Mouse (Mus musculus): ENCODE measurements around the gene Ccnjl. TPM values are rescaled to one million over a fixed set of nuclear protein-coding genes. Genes with fewer than 3 reads are reported as not detected.
A peak's percentile ranks its signal among the peaks of the same experiment; 100 is the strongest.

Ccnjl gene
- polyA plus RNA-seq, 1 experiment from 2014 or later: 2.2 TPM

DNA sequence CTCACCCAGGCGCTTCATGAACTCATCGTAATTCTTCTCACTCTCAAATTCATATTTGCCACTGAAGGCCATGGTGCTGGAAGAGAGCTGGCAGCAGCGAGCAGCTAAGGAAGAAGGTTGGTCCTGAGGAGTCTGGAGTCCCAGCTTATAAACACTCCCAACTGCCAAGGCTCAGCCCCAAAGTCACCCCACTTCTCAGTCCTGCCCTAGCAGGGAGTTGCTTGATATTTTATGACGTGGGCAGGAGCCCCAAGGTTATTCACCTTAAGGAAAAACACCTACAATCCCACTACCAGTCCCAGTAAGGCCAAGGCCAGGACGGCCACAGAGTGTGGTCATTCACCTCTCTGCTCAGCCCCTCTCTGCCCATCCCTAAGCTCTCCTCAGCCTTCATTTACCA lies 72.9 kb downstream of the Ccnjl start, which contains the start of gene Fabp6:
Fabp6 (minus strand) TSS at position 101 of the 400 bp plus-strand sequence.
- 59% methylated on average over 5 of the region's 5 CpGs for WGBS (ENCODE audit: insufficient replicate concordance)
- no peak within 1 kb of the TSS for H3K4me3 ChIP-seq (ENCODE audit: low read depth, low read length)
- ATAC-seq (ENCODE audit: low read depth): no peak
- no peaks in the 10 kb centered on the region for H3K36me3 ChIP-seq (ENCODE audit: control insufficient read depth, insufficient read depth)
- no peaks in the 10 kb centered on the region for H3K4me1 ChIP-seq (ENCODE audit: control insufficient read depth, low read depth, low read length)
- no peaks in the 10 kb centered on the region for H3K27me3 ChIP-seq (ENCODE audit: control insufficient read depth, insufficient read depth, low read depth, low read length)
- H3K4me2 ChIP-seq (ENCODE audit: low read depth, low read length): no peak within 1 kb of the TSS
- H3K27ac ChIP-seq (ENCODE audit: low read length): no peak within 1 kb of the TSS
- no peak within 1 kb of the TSS for H3K9ac ChIP-seq (ENCODE audit: low read depth, low read length)
- H3K9me3 ChIP-seq (replicated peaks; ENCODE audit: control insufficient read depth, low read length): no peaks in the 10 kb centered on the region

DNA sequence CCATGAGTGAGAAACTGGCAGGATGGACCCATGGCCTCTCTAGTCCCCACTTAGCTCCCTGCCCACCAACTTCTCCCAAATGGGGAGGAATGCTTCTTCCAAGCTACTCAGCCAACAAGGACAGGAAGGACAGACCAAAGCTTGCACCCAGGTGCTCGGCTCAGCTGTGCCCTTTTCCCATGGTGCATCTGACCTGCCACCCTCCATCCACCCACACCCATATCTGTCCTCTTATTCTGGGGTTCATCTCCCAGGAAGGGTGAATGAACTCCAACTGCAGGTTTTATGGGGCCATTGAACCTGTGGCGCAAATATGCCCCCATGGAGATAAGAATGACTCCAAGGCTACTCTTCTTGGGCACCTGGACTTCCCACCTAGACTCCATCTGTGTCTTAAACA lies 75.6 kb downstream of the Ccnjl start:
- 66% methylated on average over 2 of the region's 2 CpGs for WGBS (ENCODE audit: insufficient replicate concordance)
- Histone ChIP-seq H3K4me3 (ENCODE audit: low read depth, low read length) (no peak overlapping the region), H3K4me2 (ENCODE audit: low read depth, low read length) (no peak overlapping the region), H3K36me3 (ENCODE audit: control insufficient read depth, insufficient read depth) (no peaks in the 10 kb centered on the region), H3K9ac (ENCODE audit: low read depth, low read length) (no peak overlapping the region), H3K27ac (ENCODE audit: low read length) (no peak overlapping the region), H3K9me3 (replicated peaks; ENCODE audit: control insufficient read depth, low read length) (no peaks in the 10 kb centered on the region), H3K27me3 (ENCODE audit: control insufficient read depth, insufficient read depth, low read depth, low read length) (no peaks in the 10 kb centered on the region), H3K4me1 (ENCODE audit: control insufficient read depth, low read depth, low read length) (no peaks in the 10 kb centered on the region)
- ATAC-seq (ENCODE audit: low read depth): no peak

DNA sequence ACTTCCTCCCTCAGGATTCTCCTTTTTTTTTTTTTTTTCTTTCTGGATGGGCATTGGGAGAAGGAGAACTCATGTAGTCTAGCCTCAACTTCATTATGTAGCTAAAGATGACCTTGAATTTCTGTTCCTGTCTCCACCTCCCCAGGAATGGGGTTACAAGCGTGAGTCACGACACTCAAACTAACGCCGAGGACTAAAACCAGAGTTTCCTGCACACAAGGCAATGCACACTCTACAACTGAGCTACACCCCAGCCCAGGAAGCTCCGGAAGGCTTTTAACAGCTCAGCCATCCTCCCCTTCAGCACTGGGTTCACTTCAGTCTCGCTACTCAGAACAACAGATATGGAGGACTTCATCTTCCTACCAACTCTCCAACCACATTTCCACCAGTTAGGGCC lies 76.3 kb downstream of the Ccnjl start:
- H3K4me3 ChIP-seq (ENCODE audit: low read depth, low read length): no peak overlapping the region
- H3K9me3 ChIP-seq (replicated peaks; ENCODE audit: control insufficient read depth, low read length): no peaks in the 10 kb centered on the region
- no peak overlapping the region for H3K4me2 ChIP-seq (ENCODE audit: low read depth, low read length)
- WGBS (ENCODE audit: insufficient replicate concordance): 51% methylated on average over 6 of the region's 6 CpGs
- H3K4me1 ChIP-seq (ENCODE audit: control insufficient read depth, low read depth, low read length): no peaks in the 10 kb centered on the region
- no peaks in the 10 kb centered on the region for H3K27me3 ChIP-seq (ENCODE audit: control insufficient read depth, insufficient read depth, low read depth, low read length)
- ATAC-seq (ENCODE audit: low read depth): no peak
- no peak overlapping the region for H3K9ac ChIP-seq (ENCODE audit: low read depth, low read length)
- no peak overlapping the region for H3K27ac ChIP-seq (ENCODE audit: low read length)
- H3K36me3 ChIP-seq (ENCODE audit: control insufficient read depth, insufficient read depth): no peaks in the 10 kb centered on the region

DNA sequence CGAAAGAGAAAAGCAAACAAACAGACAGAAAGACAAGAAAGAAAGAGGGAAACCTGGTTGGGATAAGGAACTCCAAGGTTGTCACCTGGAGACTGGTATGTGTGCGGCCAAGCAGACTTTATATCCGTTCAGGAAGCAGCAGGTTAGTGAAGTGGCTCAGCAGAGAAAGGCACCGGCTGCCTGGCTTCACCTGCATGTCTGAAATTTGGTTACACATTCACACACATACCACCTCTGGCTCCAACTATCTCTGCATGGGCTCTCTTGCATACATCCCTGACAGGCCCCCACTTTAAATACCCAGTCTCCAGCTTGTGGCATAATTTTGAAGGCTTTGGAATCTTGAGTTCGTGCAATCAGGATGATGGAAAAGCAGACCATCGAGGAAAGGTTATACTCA lies 77.3 kb downstream of the Ccnjl start:
- no peaks in the 10 kb centered on the region for H3K9me3 ChIP-seq (replicated peaks; ENCODE audit: control insufficient read depth, low read length)
- no peak overlapping the region for H3K27ac ChIP-seq (ENCODE audit: low read length)
- no peak overlapping the region for H3K4me2 ChIP-seq (ENCODE audit: low read depth, low read length)
- H3K9ac ChIP-seq (ENCODE audit: low read depth, low read length): no peak overlapping the region
- 64% methylated on average over 6 of the region's 6 CpGs for WGBS (ENCODE audit: insufficient replicate concordance)
- H3K4me1 ChIP-seq (ENCODE audit: control insufficient read depth, low read depth, low read length): no peaks in the 10 kb centered on the region
- no peaks in the 10 kb centered on the region for H3K36me3 ChIP-seq (ENCODE audit: control insufficient read depth, insufficient read depth)
- no peak for ATAC-seq (ENCODE audit: low read depth)
- no peak overlapping the region for H3K4me3 ChIP-seq (ENCODE audit: low read depth, low read length)
- no peaks in the 10 kb centered on the region for H3K27me3 ChIP-seq (ENCODE audit: control insufficient read depth, insufficient read depth, low read depth, low read length)

DNA sequence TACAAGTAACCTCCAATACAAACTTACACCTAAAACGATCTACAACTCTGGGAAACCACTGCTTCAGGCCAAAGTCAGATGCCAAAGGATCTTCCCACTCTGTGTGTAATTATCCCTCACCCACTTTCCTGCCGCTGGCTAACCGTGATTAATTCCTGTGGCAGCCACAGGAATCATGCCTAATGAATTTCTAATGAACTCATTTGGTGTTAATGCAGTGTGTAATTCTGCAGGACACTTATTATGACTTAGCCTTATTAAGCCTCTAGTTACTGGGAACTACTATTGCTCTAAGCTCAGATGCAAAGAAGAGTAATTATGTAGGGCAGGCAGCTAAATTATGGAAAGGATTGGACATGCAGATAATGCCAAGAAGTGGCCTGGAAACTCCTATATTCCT lies 79.9 kb downstream of the Ccnjl start:
- Histone ChIP-seq H3K9me3 (replicated peaks; ENCODE audit: control insufficient read depth, low read length) (no peaks in the 10 kb centered on the region), H3K27me3 (ENCODE audit: control insufficient read depth, insufficient read depth, low read depth, low read length) (no peaks in the 10 kb centered on the region), H3K36me3 (ENCODE audit: control insufficient read depth, insufficient read depth) (no peaks in the 10 kb centered on the region), H3K4me3 (ENCODE audit: low read depth, low read length) (no peak overlapping the region), H3K9ac (ENCODE audit: low read depth, low read length) (no peak overlapping the region), H3K4me2 (ENCODE audit: low read depth, low read length) (no peak overlapping the region), H3K4me1 (ENCODE audit: control insufficient read depth, low read depth, low read length) (no peaks in the 10 kb centered on the region), H3K27ac (ENCODE audit: low read length) (no peak overlapping the region)
- WGBS (ENCODE audit: insufficient replicate concordance): 60% methylated on average over 3 of the region's 3 CpGs
- no peak for ATAC-seq (ENCODE audit: low read depth)

DNA sequence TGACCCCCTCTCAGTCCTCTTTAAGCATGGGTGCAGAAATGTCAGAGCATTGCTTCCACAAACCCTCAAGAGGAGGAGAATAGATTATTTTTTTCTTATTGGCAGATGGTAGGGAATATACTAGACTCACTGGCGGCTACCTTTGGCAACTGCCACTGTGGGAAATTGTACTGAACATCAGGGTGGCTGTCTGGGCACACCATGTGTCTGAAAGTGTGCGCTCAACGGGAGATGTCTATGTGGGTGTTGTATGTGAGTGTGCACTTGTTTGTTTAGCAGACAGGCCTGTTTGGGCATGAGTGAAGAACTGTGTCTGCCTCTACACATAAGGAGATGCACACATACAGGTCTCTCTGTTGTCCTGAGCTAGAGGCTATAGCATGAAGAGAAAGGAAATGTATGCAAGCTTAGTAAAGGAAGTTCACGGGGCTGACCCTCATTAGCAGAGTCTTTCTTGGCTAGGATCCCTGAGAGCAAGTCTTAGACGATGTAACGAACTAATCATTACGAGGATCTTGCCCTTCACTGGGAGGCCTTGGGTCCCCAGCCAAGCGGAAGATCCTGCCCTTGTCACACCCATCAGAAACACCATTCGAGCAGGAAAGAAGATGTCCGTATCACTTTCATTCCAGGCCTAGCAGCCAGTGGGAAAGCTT lies 81.5 kb downstream of the Ccnjl start:
- no peaks in the 10 kb centered on the region for H3K27me3 ChIP-seq (ENCODE audit: control insufficient read depth, insufficient read depth, low read depth, low read length)
- WGBS (ENCODE audit: insufficient replicate concordance): 65% methylated on average over 10 of the region's 10 CpGs
- no peak for ATAC-seq (ENCODE audit: low read depth)
- no peaks in the 10 kb centered on the region for H3K36me3 ChIP-seq (ENCODE audit: control insufficient read depth, insufficient read depth)
- no peaks in the 10 kb centered on the region for H3K4me1 ChIP-seq (ENCODE audit: control insufficient read depth, low read depth, low read length)
- no peaks in the 10 kb centered on the region for H3K9me3 ChIP-seq (replicated peaks; ENCODE audit: control insufficient read depth, low read length)
- H3K4me3 ChIP-seq (ENCODE audit: low read depth, low read length): no peak overlapping the region
- H3K9ac ChIP-seq (ENCODE audit: low read depth, low read length): no peak overlapping the region
- H3K4me2 ChIP-seq (ENCODE audit: low read depth, low read length): no peak overlapping the region
- H3K27ac ChIP-seq (ENCODE audit: low read length): no peak overlapping the region

DNA sequence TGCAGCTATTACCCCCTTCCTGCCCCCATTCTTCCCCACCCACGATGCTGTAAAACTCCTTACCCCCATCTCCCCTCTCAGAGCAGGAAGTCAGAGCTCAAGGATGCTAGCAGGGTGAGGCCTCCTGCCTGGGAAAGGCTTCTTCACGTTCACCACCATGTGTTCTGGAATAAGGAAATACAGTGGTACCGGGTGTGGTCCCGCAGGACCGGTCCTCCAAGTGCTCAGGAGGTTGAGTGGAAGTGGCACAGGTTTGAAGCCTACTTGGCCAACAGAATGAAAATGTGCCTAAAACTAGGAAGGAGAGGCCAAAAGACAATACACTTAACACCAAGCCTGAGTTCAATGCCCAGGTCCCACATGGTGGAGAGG lies 82.1 kb downstream of the Ccnjl start:
- Histone ChIP-seq H3K4me1 (ENCODE audit: control insufficient read depth, low read depth, low read length) (no peaks in the 10 kb centered on the region), H3K4me2 (ENCODE audit: low read depth, low read length) (no peak overlapping the region), H3K4me3 (ENCODE audit: low read depth, low read length) (no peak overlapping the region), H3K36me3 (ENCODE audit: control insufficient read depth, insufficient read depth) (no peaks in the 10 kb centered on the region), H3K9me3 (replicated peaks; ENCODE audit: control insufficient read depth, low read length) (no peaks in the 10 kb centered on the region), H3K9ac (ENCODE audit: low read depth, low read length) (no peak overlapping the region), H3K27ac (ENCODE audit: low read length) (no peak overlapping the region), H3K27me3 (ENCODE audit: control insufficient read depth, insufficient read depth, low read depth, low read length) (no peaks in the 10 kb centered on the region)
- no peak for ATAC-seq (ENCODE audit: low read depth)
- WGBS (ENCODE audit: insufficient replicate concordance): 59% methylated on average over 5 of the region's 5 CpGs

DNA sequence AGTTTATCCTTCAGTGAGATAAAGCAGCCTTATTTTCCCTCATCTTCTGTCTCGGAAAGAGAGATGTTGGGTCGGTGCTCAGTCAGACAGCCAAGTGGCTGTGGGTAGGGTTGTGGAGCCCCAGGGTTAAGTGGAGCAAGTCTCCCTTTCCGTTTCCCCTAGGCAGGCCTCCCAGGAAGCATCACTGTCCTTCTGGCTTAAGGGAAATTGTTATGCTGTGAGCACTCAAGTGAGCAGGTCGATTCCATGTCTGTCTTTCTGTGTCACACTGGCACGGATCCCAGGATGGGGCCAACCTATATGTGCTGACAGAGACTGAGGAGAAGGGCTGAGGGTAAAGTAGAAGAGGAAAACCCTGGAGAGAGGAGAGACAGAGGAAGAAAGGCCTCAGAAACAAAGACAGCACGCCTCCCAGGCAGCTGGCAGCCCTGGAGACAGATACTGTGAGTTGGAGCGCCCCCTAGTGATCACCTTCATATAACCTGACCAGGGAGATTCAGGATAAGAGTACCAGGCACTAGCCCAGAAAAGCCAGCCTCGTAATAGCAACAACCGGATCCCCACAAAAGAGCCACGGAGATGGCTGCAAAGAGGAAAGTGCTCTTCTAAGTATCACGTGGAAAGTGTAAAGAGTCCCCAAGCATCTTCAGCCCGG lies 84.4 kb downstream of the Ccnjl start:
- Histone ChIP-seq H3K27ac (ENCODE audit: low read length) (no peak overlapping the region), H3K27me3 (ENCODE audit: control insufficient read depth, insufficient read depth, low read depth, low read length) (no peaks in the 10 kb centered on the region), H3K4me1 (ENCODE audit: control insufficient read depth, low read depth, low read length) (no peaks in the 10 kb centered on the region), H3K9ac (ENCODE audit: low read depth, low read length) (no peak overlapping the region), H3K4me2 (ENCODE audit: low read depth, low read length) (no peak overlapping the region), H3K9me3 (replicated peaks; ENCODE audit: control insufficient read depth, low read length) (no peaks in the 10 kb centered on the region), H3K4me3 (ENCODE audit: low read depth, low read length) (no peak overlapping the region), H3K36me3 (ENCODE audit: control insufficient read depth, insufficient read depth) (no peaks in the 10 kb centered on the region)
- 28% methylated on average over 12 of the region's 12 CpGs for WGBS (ENCODE audit: insufficient replicate concordance)
- peak; percentile 47; the same call in 1 of the 2 replicates for ATAC-seq (ENCODE audit: low read depth)

DNA sequence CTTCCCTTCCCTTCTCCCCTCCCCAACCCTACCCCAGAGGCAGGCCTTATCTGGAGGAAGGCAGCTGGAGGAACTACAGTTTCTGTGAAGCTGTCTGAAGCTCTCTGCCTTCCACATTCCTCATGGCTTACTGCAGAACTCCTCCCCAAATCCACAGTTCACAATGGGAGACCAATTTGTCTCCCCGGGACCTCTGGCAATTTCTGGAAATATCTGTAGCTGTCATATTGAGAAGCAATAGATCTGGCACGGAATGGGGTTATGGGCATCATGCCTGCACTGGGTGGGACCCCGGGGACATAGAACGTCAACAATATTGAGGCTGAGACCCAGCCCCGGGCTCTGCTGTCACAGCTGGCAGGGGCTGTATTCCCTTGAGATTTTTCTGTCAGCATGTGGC lies 89.3 kb downstream of the Ccnjl start:
- no peaks in the 10 kb centered on the region for H3K9me3 ChIP-seq (replicated peaks; ENCODE audit: control insufficient read depth, low read length)
- H3K4me3 ChIP-seq (ENCODE audit: low read depth, low read length): no peak overlapping the region
- no peaks in the 10 kb centered on the region; the same call in 1 of the 2 replicates for H3K4me1 ChIP-seq (ENCODE audit: control insufficient read depth, low read depth, low read length)
- no peak overlapping the region for H3K4me2 ChIP-seq (ENCODE audit: low read depth, low read length)
- no peaks in the 10 kb centered on the region for H3K27me3 ChIP-seq (ENCODE audit: control insufficient read depth, insufficient read depth, low read depth, low read length)
- no peak overlapping the region for H3K27ac ChIP-seq (ENCODE audit: low read length)
- no peaks in the 10 kb centered on the region for H3K36me3 ChIP-seq (ENCODE audit: control insufficient read depth, insufficient read depth)
- no peak overlapping the region for H3K9ac ChIP-seq (ENCODE audit: low read depth, low read length)
- ATAC-seq (ENCODE audit: low read depth): no peak
- 55% methylated on average over 5 of the region's 5 CpGs for WGBS (ENCODE audit: insufficient replicate concordance)
